Mouse (Mus musculus) MEL (cell line): ENCODE measurements around the gene Mthfd2l. TPM values are rescaled to one million over a fixed set of nuclear protein-coding genes. Genes with fewer than 3 reads are reported as not detected.

ENCODE experiments used
- DNase-seq: peaks from one replicate; pipeline ENCODE4 v3.0.0; 2011; ENCODE audit warnings: low read depth, low spot score
- H3K27ac ChIP-seq: 2 replicates; pipeline ENCODE4 v1.5.1; 2012; ENCODE audit warnings: low read depth, mild to moderate bottlenecking, control low read depth, low read length, moderate library complexity; ENCODE audit not compliant: control insufficient read depth
- H3K27me3 ChIP-seq, 2 experiments: fragments of 150-350 bp in 1 of 2; sonication (generic) in 1 of 2; 2 replicates each; pipeline ENCODE4 v1.6.1; 2012; ENCODE audit warnings: low read length in 2 of 2, mild to moderate bottlenecking in 2 of 2, improper control_type of control experiment in 1 of 2, moderate library complexity in 1 of 2; ENCODE audit not compliant: insufficient read depth in 2 of 2, control insufficient read depth in 1 of 2
- H3K36me3 ChIP-seq, 2 experiments: 2 replicates each; pipeline ENCODE4 v1.6.1; 2012 to 2014; ENCODE audit warnings: low read length in 2 of 2, improper control_type of control experiment in 1 of 2, inconsistent platforms in 1 of 2, mild to moderate bottlenecking in 1 of 2; ENCODE audit not compliant: insufficient read depth in 2 of 2, control insufficient read depth in 1 of 2
- H3K4me1 ChIP-seq, 2 experiments: fragments of 150-350 bp in 1 of 2; sonication (generic) in 1 of 2; 2 replicates each; pipeline ENCODE4 v1.6.1; 2012; ENCODE audit warnings: low read length in 2 of 2, improper control_type of control experiment in 1 of 2, mild to moderate bottlenecking in 1 of 2; ENCODE audit not compliant: insufficient read depth in 2 of 2, control insufficient read depth in 1 of 2
- H3K4me3 ChIP-seq, 2 experiments: fragments of 150-350 bp in 1 of 2; sonication (generic) in 1 of 2; 2 replicates each; pipeline ENCODE4 v1.5.1; 2012; ENCODE audit warnings: low read depth in 2 of 2, low read length in 2 of 2, mild to moderate bottlenecking in 2 of 2, moderate library complexity in 2 of 2, control low read depth in 1 of 2, improper control_type of control experiment in 1 of 2; ENCODE audit not compliant: control insufficient read depth in 1 of 2, insufficient read depth in 1 of 2
- H3K79me2 ChIP-seq: 2 replicates; pipeline ENCODE4 v1.6.1; 2012; ENCODE audit warnings: mild to moderate bottlenecking, low read length, moderate library complexity; ENCODE audit not compliant: control insufficient read depth, poor library complexity, insufficient read depth
- H3K9ac ChIP-seq: 2 replicates; pipeline ENCODE4 v1.6.1; 2012; ENCODE audit warnings: low read depth, mild to moderate bottlenecking, control low read depth, low read length, moderate library complexity; ENCODE audit not compliant: control insufficient read depth, poor library complexity, severe bottlenecking
- H3K9me3 ChIP-seq: fragments of 150-350 bp; sonication (generic); replicated peaks from 2 replicates; pipeline ENCODE4 v1.6.1; 2012; ENCODE audit warnings: mild to moderate bottlenecking, low read length, improper control_type of control experiment, moderate library complexity; ENCODE audit not compliant: insufficient read depth
- CHD1 ChIP-seq: IDR thresholded peaks from 2 replicates; pipeline ENCODE4 v1.6.1; 2012; ENCODE audit warnings: low read depth, mild to moderate bottlenecking, inconsistent platforms, low read length, improper control_type of control experiment
- EP300 ChIP-seq, 2 experiments: IDR thresholded peaks; 2 replicates each; pipeline ENCODE4 v1.6.1; 2011; ENCODE audit warnings: improper control_type of control experiment in 2 of 2, low read length in 2 of 2, low read depth in 1 of 2, mild to moderate bottlenecking in 1 of 2
- ETS1 ChIP-seq: IDR thresholded peaks from 2 replicates; pipeline ENCODE4 v1.6.1; 2012; ENCODE audit warnings: low read depth, mild to moderate bottlenecking, inconsistent platforms, low read length, improper control_type of control experiment, moderate library complexity
- HCFC1 ChIP-seq: IDR thresholded peaks from 2 replicates; pipeline ENCODE4 v1.6.1; 2012; ENCODE audit warnings: low read depth, mild to moderate bottlenecking, inconsistent platforms, low read length, improper control_type of control experiment, moderate library complexity
- MAZ ChIP-seq: IDR thresholded peaks from 2 replicates; pipeline ENCODE4 v1.6.1; 2012; ENCODE audit warnings: low read depth, mild to moderate bottlenecking, inconsistent platforms, low read length, improper control_type of control experiment
- MEF2A ChIP-seq: IDR thresholded peaks from 2 replicates; pipeline ENCODE4 v1.6.1; 2014; ENCODE audit warnings: low read depth, mild to moderate bottlenecking, inconsistent platforms, low read length, improper control_type of control experiment; ENCODE audit not compliant: poor library complexity, insufficient replicate concordance, severe bottlenecking; ENCODE audit errors: extremely low read depth
- NELFE ChIP-seq: IDR thresholded peaks from 2 replicates; pipeline ENCODE4 v1.6.1; 2011; ENCODE audit warnings: low read depth, low read length, improper control_type of control experiment
- NRF1 ChIP-seq: IDR thresholded peaks from 2 replicates; pipeline ENCODE4 v1.6.1; 2014; ENCODE audit warnings: low read depth, mild to moderate bottlenecking, inconsistent platforms, low read length, improper control_type of control experiment, moderate library complexity; ENCODE audit not compliant: poor library complexity, insufficient read depth, severe bottlenecking
- RAD21 ChIP-seq: IDR thresholded peaks from 2 replicates; pipeline ENCODE4 v1.6.1; 2011; ENCODE audit warnings: mild to moderate bottlenecking, low read depth, low read length, improper control_type of control experiment
- TAL1 ChIP-seq: IDR thresholded peaks from 2 replicates; pipeline ENCODE4 v1.6.1; 2012; ENCODE audit warnings: mild to moderate bottlenecking, inconsistent platforms, low read length, moderate library complexity, mixed read lengths
- TCF12 ChIP-seq: IDR thresholded peaks from 2 replicates; pipeline ENCODE4 v1.6.1; 2014; ENCODE audit warnings: low read depth, mild to moderate bottlenecking, inconsistent platforms, low read length, improper control_type of control experiment, moderate library complexity
- polyA plus RNA-seq, 2 experiments: library from polyadenylated mRNA; stranded (reverse) in 1 of 2; unstranded in 1 of 2; fragments of >175 nt in 1 of 2; fragments of >200 nt in 1 of 2; gene quantifications; 2 replicates each; pipeline versions ENCODE4 v1.2.1 to v1.2.4; 2012; ENCODE audit warnings: low replicate concordance in 2 of 2, low read depth in 1 of 2; ENCODE audit not compliant: insufficient read length in 2 of 2, insufficient read depth in 1 of 2, missing spikeins in 1 of 2
- total RNA-seq: library from RNA; depleted of rRNA; stranded (reverse); fragments of 300-350 nt; gene quantifications from 2 replicates; pipeline ENCODE4 v1.2.3, GENCODE M21; 2012

Gene Mthfd2l
- total and polyA plus RNA-seq, 3 experiments: not detected

GRCm38 (mm10) chr5:90900688-90901087, 30.2 kb upstream of the Mthfd2l start:
- TF ChIP-seq RAD21: no peak
- TF ChIP-seq MAZ: no peak
- TF ChIP-seq MEF2A: no peak
- no peak for TF ChIP-seq NELFE
- no peak for TF ChIP-seq NRF1
- no peak for TF ChIP-seq HCFC1
- Histone ChIP-seq H3K4me3 (no peak overlapping the region), H3K79me2 (no peaks in the 10 kb centered on the region), H3K36me3 (peaks cover 0 to 2% of the 10 kb centered on the region in 2 experiments; a peak in 2 of 4 replicates), H3K9ac (no peak overlapping the region), H3K4me1 (peaks cover 2 to 5% of the 10 kb centered on the region in 2 experiments; a peak in 3 of 4 replicates), H3K27ac (no peak overlapping the region), H3K27me3 (peaks cover 2 to 3% of the 10 kb centered on the region in 2 experiments; a peak in 3 of 4 replicates), H3K9me3 (no peaks in the 10 kb centered on the region)
- no peak for DNase-seq

- Histone ChIP-seq H3K27me3 (peaks cover 6 to 17% of the 10 kb centered on the region in 2 experiments; a peak in 3 of 4 replicates), H3K9me3 (no peaks in the 10 kb centered on the region), H3K9ac (no peak overlapping the region), H3K27ac (no peak overlapping the region), H3K79me2 (no peaks in the 10 kb centered on the region), H3K4me3 (no peak overlapping the region), H3K4me1 (peaks cover 2 to 5% of the 10 kb centered on the region in 2 experiments; a peak in 3 of 4 replicates), H3K36me3 (peaks cover 0 to 2% of the 10 kb centered on the region in 2 experiments; a peak in 2 of 4 replicates)
- TF ChIP-seq TAL1: 0 out of 2 replicates have a peak, but pooled peaks have one; percentile 6
- no peak for TF ChIP-seq CHD1
- TF ChIP-seq ETS1: 0 out of 2 replicates have a peak, but pooled peaks have one; percentile 20
- peak in 1 of 2 experiments; percentile 56; a peak in 2 of 4 replicates for TF ChIP-seq EP300 (IDR thresholded peaks at IDR 0.05; ENCODE audit: low read depth in 1 of 2, low read length in 2 of 2)
- TF ChIP-seq TCF12: peak; percentile 83
- no peak for DNase-seq
These were observed 28.3 kb upstream of the Mthfd2l start for GRCm38 (mm10) chr5:90902380-90903260.
